Mouse (Mus musculus) embryonic facial prominence, embryonic 14.5 days (tissue): ENCODE data around the gene Gen1. TPM values are rescaled to one million over a fixed set of nuclear protein-coding genes. Genes with fewer than 3 reads are reported as not detected.

Experiments
- ATAC-seq: fragments of 200-750 bp; cut with Nextera tagmentation; 2 replicates; pipeline ENCODE4 v1.8.0; 2017; ENCODE audit warnings: low read depth, moderate number of reproducible peaks, moderate TSS enrichment
- DNase-seq: peaks from one replicate; pipeline ENCODE4 v3.0.0-alpha.2; 2015; ENCODE audit warnings: low spot score
- H3K27ac ChIP-seq: fragments of 300-500 bp; sonication (generic); replicated peaks from 2 replicates; pipeline ENCODE4 v1.5.1; 2014; ENCODE audit warnings: low read depth, mild to moderate bottlenecking, low read length, moderate library complexity
- H3K27me3 ChIP-seq: fragments of 300-500 bp; sonication (generic); replicated peaks from 2 replicates; pipeline ENCODE4 v1.6.1; 2014; ENCODE audit warnings: low read length; ENCODE audit not compliant: control insufficient read depth, insufficient read depth
- H3K36me3 ChIP-seq: fragments of 300-500 bp; sonication (generic); 2 replicates; pipeline ENCODE4 v1.6.1; 2014; ENCODE audit warnings: low read length, mixed read lengths; ENCODE audit not compliant: control insufficient read depth, insufficient read depth
- H3K4me1 ChIP-seq: fragments of 300-500 bp; sonication (generic); 2 replicates; pipeline ENCODE4 v1.6.1; 2014; ENCODE audit warnings: antibody characterized with exemption, low read length; ENCODE audit not compliant: control insufficient read depth, insufficient read depth
- H3K4me2 ChIP-seq: fragments of 300-500 bp; sonication (generic); 2 replicates; pipeline ENCODE4 v1.6.1; 2014; ENCODE audit warnings: low read depth, mild to moderate bottlenecking, low read length, moderate library complexity, mixed read lengths
- H3K4me3 ChIP-seq: fragments of 300-500 bp; sonication (generic); 2 replicates; pipeline ENCODE4 v1.5.1; 2014; ENCODE audit warnings: low read depth, mild to moderate bottlenecking, low read length
- H3K9ac ChIP-seq: fragments of 300-500 bp; sonication (generic); 2 replicates; pipeline ENCODE4 v1.6.1; 2014; ENCODE audit warnings: low read depth, mild to moderate bottlenecking, low read length, moderate library complexity, mixed read lengths
- H3K9me3 ChIP-seq: fragments of 300-500 bp; sonication (generic); 2 replicates; pipeline ENCODE4 v1.6.1; 2016; ENCODE audit warnings: low read length; ENCODE audit not compliant: control insufficient read depth
- WGBS: fragments of 180-500 bp; shearing (Covaris S2); extraction: QIAGEN DNeasy Blood & Tissue Kit; methylation state at CpG from one replicate; pipeline ENCODE4 v1.1.7; 2014; 5-methylcytosine and 5-hydroxymethylcytosine counted together
- polyA plus RNA-seq: library from polyadenylated mRNA; unstranded; fragments of >200 nt; fragmentation: Nextera tagmentation; extraction: Ambion mirVana; gene quantifications from 2 replicates; pipeline ENCODE4 v1.2.1, GENCODE M21; 2014

The Gen1 gene
- polyA plus RNA-seq, 1 experiment from 2014 or later, result 7.5 TPM

GRCm38 (mm10) chr12:11203694-11204665 is 61.6 kb downstream of the Gen1 start:
- ATAC-seq (peak; percentile 73), DNase-seq (peak; percentile 87)
- no peaks in the 10 kb centered on the region for H3K27me3 ChIP-seq
- 45% methylated on average over 18 of the region's 18 CpGs for WGBS
- peak overlapping the region; percentile 76 for H3K27ac ChIP-seq
- H3K4me3 ChIP-seq, result no peak overlapping the region
- H3K9ac ChIP-seq, result 0 out of 2 replicates have a peak overlapping the region, but pooled peaks have one; percentile 31
- H3K4me2 ChIP-seq, result peak overlapping the region; percentile 35
- peaks cover 14% of the 10 kb centered on the region for H3K4me1 ChIP-seq
- H3K36me3 ChIP-seq, result no peaks in the 10 kb centered on the region
- H3K9me3 ChIP-seq, result no peaks in the 10 kb centered on the region

DNA sequence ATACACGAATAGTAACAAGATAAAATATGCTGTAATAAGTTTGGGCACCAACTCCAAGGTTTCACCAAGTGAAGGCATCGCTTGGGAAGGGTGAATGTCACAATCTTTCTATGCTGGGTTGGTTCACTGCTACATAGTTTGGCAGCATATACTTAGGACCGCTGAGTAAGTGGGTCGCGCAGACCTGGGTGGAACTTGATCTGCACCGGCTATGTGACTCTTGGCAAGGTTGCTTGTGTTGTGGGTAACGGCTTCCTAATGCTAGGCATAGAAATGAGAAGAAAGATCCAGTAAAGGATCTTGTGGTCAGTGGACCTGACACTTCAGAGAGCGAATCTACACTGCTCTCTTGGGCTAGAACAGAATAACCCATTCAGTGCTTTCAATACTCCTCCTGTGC is 63.1 kb downstream of the Gen1 start:
- Histone ChIP-seq H3K27me3 (no peaks in the 10 kb centered on the region), H3K4me1 (peaks cover 14% of the 10 kb centered on the region), H3K27ac (no peak overlapping the region), H3K36me3 (no peaks in the 10 kb centered on the region), H3K9me3 (no peaks in the 10 kb centered on the region), H3K4me2 (no peak overlapping the region), H3K9ac (no peak overlapping the region), H3K4me3 (no peak overlapping the region)
- ATAC-seq, result 0 out of 2 replicates have a peak, but pooled peaks have one; percentile 34
- whole genome bisulfite sequencing, result 73% methylated on average over 8 of the region's 8 CpGs
- DNase-seq, result peak; percentile 30

- Histone ChIP-seq H3K27me3 (no peaks in the 10 kb centered on the region), H3K4me2 (no peak overlapping the region), H3K9ac (no peak overlapping the region), H3K4me3 (no peak overlapping the region), H3K9me3 (no peaks in the 10 kb centered on the region), H3K27ac (no peak overlapping the region), H3K36me3 (no peaks in the 10 kb centered on the region), H3K4me1 (peaks cover 14% of the 10 kb centered on the region)
- ATAC-seq, result no peak
- DNase-seq, result no peak
- WGBS, result 93% methylated on average over 12 of the region's 12 CpGs
These were observed 64.9 kb downstream of the Gen1 start for GRCm38 (mm10) chr12:11200711-11201110.

GRCm38 (mm10) chr12:11198551-11198950 is 67.0 kb downstream of the Gen1 start:
- no peak overlapping the region for H3K27ac ChIP-seq
- no peaks in the 10 kb centered on the region for H3K36me3 ChIP-seq
- no peaks in the 10 kb centered on the region for H3K9me3 ChIP-seq
- H3K4me3 ChIP-seq, result no peak overlapping the region
- H3K4me2 ChIP-seq, result no peak overlapping the region
- ATAC-seq, result no peak
- no peak overlapping the region for H3K9ac ChIP-seq
- no peak for DNase-seq
- 46% methylated on average over 2 of the region's 2 CpGs for WGBS
- peaks cover 4% of the 10 kb centered on the region; the same call in 1 of the 2 replicates for H3K4me1 ChIP-seq
- no peaks in the 10 kb centered on the region for H3K27me3 ChIP-seq

DNA sequence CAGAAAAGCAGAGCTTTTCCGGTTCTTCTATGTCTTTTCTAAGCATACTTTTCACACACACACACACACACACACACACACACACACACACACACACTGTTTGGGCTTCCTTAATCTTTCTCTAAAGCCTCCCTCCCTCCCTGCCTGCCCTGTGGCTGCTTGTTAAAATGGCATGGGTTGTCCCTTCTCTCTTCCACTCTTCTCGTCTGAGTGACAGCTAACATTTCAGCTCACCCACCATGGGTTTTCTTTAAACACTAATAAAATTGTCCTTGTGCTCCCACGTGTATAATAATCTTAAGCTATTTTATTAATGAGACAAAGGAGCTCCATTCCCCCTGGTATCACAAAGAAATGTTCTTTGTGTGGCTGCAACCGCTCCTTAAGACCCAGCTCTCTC is 67.6 kb downstream of the Gen1 start:
- Histone ChIP-seq H3K36me3 (no peaks in the 10 kb centered on the region), H3K9ac (no peak overlapping the region), H3K27me3 (no peaks in the 10 kb centered on the region), H3K9me3 (no peaks in the 10 kb centered on the region), H3K4me3 (no peak overlapping the region), H3K4me1 (no peaks in the 10 kb centered on the region), H3K4me2 (no peak overlapping the region), H3K27ac (no peak overlapping the region)
- 46% methylated on average over 4 of the region's 4 CpGs for WGBS
- ATAC-seq, result peak; percentile 72; the same call in 1 of the 2 replicates
- peak; percentile 34 for DNase-seq

DNA sequence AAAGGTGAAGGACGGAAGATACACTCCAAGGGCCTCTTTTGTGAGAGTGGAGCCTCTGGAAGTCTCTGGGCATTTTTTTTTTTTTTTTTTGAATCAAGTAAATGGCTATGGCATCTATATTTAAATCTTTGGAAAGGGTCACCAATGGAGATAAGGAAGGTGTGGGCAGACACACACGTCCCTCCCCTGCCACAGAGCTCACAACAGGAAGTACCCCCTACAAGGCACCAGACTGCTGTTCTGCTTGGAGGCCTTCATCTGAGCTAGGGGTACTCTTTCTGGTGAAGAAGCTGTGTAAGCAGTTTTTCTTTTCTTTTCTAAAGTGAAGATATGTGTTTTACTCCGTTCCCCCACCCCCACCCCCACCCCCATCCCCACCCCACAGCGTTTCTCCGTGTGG is 68.8 kb downstream of the Gen1 start:
- no peaks in the 10 kb centered on the region for H3K9me3 ChIP-seq
- peak overlapping the region; percentile 49; the same call in 1 of the 2 replicates for H3K4me2 ChIP-seq
- no peaks in the 10 kb centered on the region for H3K36me3 ChIP-seq
- no peaks in the 10 kb centered on the region for H3K27me3 ChIP-seq
- H3K4me1 ChIP-seq, result no peaks in the 10 kb centered on the region
- 52% methylated on average over 5 of the region's 5 CpGs for WGBS
- H3K4me3 ChIP-seq, result peak overlapping the region; percentile 8; the same call in 1 of the 2 replicates
- H3K27ac ChIP-seq, result no peak overlapping the region
- no peak overlapping the region for H3K9ac ChIP-seq
- ATAC-seq, result no peak
- DNase-seq, result no peak

DNA sequence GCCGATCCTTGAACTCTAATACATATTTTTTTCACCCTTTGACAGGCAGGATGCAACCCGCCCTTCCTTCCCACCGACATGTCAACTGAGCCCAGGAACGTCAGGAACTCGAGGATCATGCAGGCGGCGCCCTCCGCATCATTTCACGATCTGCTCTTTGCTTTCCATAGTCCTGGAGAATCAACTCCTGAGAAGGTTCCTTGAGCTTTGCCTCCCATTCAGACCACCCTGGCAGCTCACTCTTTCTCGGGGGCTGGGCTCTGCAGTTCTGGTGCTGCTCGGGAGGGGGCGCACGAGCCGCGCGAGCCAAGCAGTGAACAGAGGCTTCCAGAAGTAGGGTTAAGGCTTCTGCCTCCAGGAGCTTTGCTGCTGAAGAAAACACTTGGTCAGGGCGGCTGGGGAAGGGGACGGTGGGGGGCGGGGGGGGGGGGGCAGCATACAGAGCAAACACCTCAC is 69.4 kb downstream of the Gen1 start:
- H3K27me3 ChIP-seq, result no peaks in the 10 kb centered on the region
- H3K27ac ChIP-seq, result no peak overlapping the region
- H3K9me3 ChIP-seq, result no peaks in the 10 kb centered on the region
- ATAC-seq (peak; percentile 74; the same call in 1 of the 2 replicates), DNase-seq (peak; percentile 27)
- 12% methylated on average over 16 of the region's 19 CpGs for WGBS
- H3K9ac ChIP-seq, result 0 out of 2 replicates have a peak overlapping the region, but pooled peaks have one; percentile 14
- H3K4me3 ChIP-seq, result peak overlapping the region; percentile 8
- peak overlapping the region; percentile 49 for H3K4me2 ChIP-seq
- no peaks in the 10 kb centered on the region for H3K4me1 ChIP-seq
- H3K36me3 ChIP-seq, result no peaks in the 10 kb centered on the region

DNA sequence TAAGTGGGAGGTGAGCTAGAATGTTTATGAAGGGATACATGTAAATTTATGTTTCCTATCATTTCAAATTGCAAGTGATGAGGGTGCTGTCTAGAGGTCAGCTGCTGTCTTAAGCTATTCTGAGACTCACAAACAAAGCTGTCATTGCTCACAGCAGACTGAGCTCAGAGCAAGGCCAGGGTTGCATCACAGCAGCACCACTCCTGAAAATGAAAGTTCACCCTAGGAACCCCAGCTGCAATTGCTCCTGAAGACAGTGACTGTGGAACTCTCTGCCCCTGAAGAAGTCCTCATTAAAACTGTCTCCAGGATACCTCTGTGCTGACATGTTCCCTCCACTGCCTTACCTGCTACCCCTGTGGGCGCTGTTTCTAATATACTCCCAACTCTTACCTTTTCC is 70.6 kb downstream of the Gen1 start:
- WGBS, result 89% methylated on average over 1 of the region's 1 CpGs
- ATAC-seq, result no peak

More for the DNA sequence above, 70.6 kb downstream of the Gen1 start:
- no peak overlapping the region for H3K4me3 ChIP-seq
- H3K36me3 ChIP-seq, result no peaks in the 10 kb centered on the region
- H3K9ac ChIP-seq, result no peak overlapping the region
- H3K4me1 ChIP-seq, result no peaks in the 10 kb centered on the region
- no peak overlapping the region for H3K4me2 ChIP-seq
- no peaks in the 10 kb centered on the region for H3K27me3 ChIP-seq
- H3K9me3 ChIP-seq, result no peaks in the 10 kb centered on the region
- no peak overlapping the region for H3K27ac ChIP-seq
- DNase-seq, result no peak
